Mouse (Mus musculus): Measurements from ENCODE around the gene Rsl24d1. TPM values are rescaled to one million over a fixed set of nuclear protein-coding genes. Genes with fewer than 3 reads are reported as not detected.
"Not testable (repeated sequence)": the region's sequence is repeated elsewhere in the genome, so short reads cannot be mapped to it uniquely, and the experiment has no call there.

Gene Rsl24d1
- polyA plus RNA-seq, 1 experiment from 2014 or later = 135 TPM

- H3K4me3 ChIP-seq (ENCODE audit: low read depth, low read length); H3K27me3 ChIP-seq (replicated peaks; ENCODE audit: control insufficient read depth, insufficient read depth, low read length); DNase-seq (ENCODE audit: low spot score); H3K9ac ChIP-seq (ENCODE audit: low read length); ATAC-seq; H3K27ac ChIP-seq (ENCODE audit: low read depth, low read length); H3K4me1 ChIP-seq (ENCODE audit: control insufficient read depth, insufficient read depth, low read length); H3K4me2 ChIP-seq (ENCODE audit: low read length); H3K9me3 ChIP-seq (replicated peaks; ENCODE audit: control insufficient read depth, low read length): not testable (repeated sequence)
- 80% methylated on average over 6 of the region's 6 CpGs for WGBS
- peaks cover 54% of the 10 kb centered on the region for H3K36me3 ChIP-seq (ENCODE audit: control insufficient read depth, insufficient read depth, low read length)
These were observed 3.5 kb downstream of the Rsl24d1 start for GRCm38 (mm10) chr9:73116704-73117103.

- H3K27ac ChIP-seq (ENCODE audit: low read depth, low read length) = no peak overlapping the region
- no peak overlapping the region for H3K4me3 ChIP-seq (ENCODE audit: low read depth, low read length)
- no peak for ATAC-seq
- WGBS = 95% methylated on average over 4 of the region's 4 CpGs
- H3K4me1 ChIP-seq (ENCODE audit: control insufficient read depth, insufficient read depth, low read length) = peaks cover 2% of the 10 kb centered on the region; the same call in 1 of the 2 replicates
- H3K27me3 ChIP-seq (replicated peaks; ENCODE audit: control insufficient read depth, insufficient read depth, low read length) = no peaks in the 10 kb centered on the region
- H3K9me3 ChIP-seq (replicated peaks; ENCODE audit: control insufficient read depth, low read length) = no peaks in the 10 kb centered on the region
- no peak for DNase-seq (ENCODE audit: low spot score)
- H3K36me3 ChIP-seq (ENCODE audit: control insufficient read depth, insufficient read depth, low read length) = peaks cover 64% of the 10 kb centered on the region
- H3K4me2 ChIP-seq (ENCODE audit: low read length) = no peak overlapping the region
- no peak overlapping the region for H3K9ac ChIP-seq (ENCODE audit: low read length)
These were observed 4.8 kb downstream of the Rsl24d1 start for GRCm38 (mm10) chr9:73118012-73118411.

- Histone ChIP-seq H3K4me3 (ENCODE audit: low read depth, low read length) (no peak overlapping the region), H3K9me3 (replicated peaks; ENCODE audit: control insufficient read depth, low read length) (no peaks in the 10 kb centered on the region), H3K36me3 (ENCODE audit: control insufficient read depth, insufficient read depth, low read length) (peaks cover 84% of the 10 kb centered on the region), H3K9ac (ENCODE audit: low read length) (no peak overlapping the region), H3K4me2 (ENCODE audit: low read length) (no peak overlapping the region), H3K27me3 (replicated peaks; ENCODE audit: control insufficient read depth, insufficient read depth, low read length) (no peaks in the 10 kb centered on the region), H3K27ac (ENCODE audit: low read depth, low read length) (no peak overlapping the region), H3K4me1 (ENCODE audit: control insufficient read depth, insufficient read depth, low read length) (no peaks in the 10 kb centered on the region)
- 0 out of 2 replicates have a peak, but pooled peaks have one; percentile 40 for ATAC-seq
- 74% methylated on average over 8 of the region's 8 CpGs for WGBS
- DNase-seq (ENCODE audit: low spot score) = peak; percentile 29
These were observed 8.5 kb downstream of the Rsl24d1 start for GRCm38 (mm10) chr9:73121735-73122134.

DNA sequence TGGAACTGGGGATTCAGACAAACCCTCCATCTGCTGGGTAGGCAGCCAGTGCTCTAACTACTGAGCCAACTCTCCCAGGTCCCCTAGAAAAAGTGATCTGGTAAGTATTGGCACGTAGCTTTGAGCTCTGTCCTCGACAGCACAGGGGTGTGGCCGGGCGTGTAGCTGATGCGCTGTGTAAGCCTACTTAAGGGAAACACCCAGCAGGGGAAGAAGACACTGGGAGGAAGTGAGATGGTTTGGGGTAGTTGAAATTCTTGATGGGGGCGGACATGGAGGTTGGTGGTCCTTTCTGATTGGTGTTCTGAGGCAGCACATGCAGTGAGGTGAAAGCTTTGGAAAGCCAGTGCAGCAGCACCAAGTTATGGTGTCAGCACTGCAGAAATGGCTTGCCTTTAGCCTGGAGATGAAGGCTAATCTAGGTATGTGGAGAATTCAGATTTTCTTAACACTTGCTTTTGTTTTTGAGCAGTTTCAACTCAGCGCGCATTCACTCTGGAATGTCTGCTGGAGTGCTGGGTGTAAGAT is 11.9 kb downstream of the Rsl24d1 start:
- Histone ChIP-seq H3K9ac (ENCODE audit: low read length) (no peak overlapping the region), H3K4me1 (ENCODE audit: control insufficient read depth, insufficient read depth, low read length) (no peaks in the 10 kb centered on the region), H3K27ac (ENCODE audit: low read depth, low read length) (no peak overlapping the region), H3K27me3 (replicated peaks; ENCODE audit: control insufficient read depth, insufficient read depth, low read length) (no peaks in the 10 kb centered on the region), H3K9me3 (replicated peaks; ENCODE audit: control insufficient read depth, low read length) (no peaks in the 10 kb centered on the region), H3K36me3 (ENCODE audit: control insufficient read depth, insufficient read depth, low read length) (peaks cover 94% of the 10 kb centered on the region), H3K4me2 (ENCODE audit: low read length) (no peak overlapping the region), H3K4me3 (ENCODE audit: low read depth, low read length) (no peak overlapping the region)
- 92% methylated on average over 8 of the region's 8 CpGs for WGBS
- ATAC-seq (no peak), DNase-seq (ENCODE audit: low spot score) (no peak)

- ATAC-seq (no peak), DNase-seq (ENCODE audit: low spot score) (no peak)
- Histone ChIP-seq H3K27ac (ENCODE audit: low read depth, low read length) (no peak overlapping the region), H3K4me2 (ENCODE audit: low read length) (no peak overlapping the region), H3K27me3 (replicated peaks; ENCODE audit: control insufficient read depth, insufficient read depth, low read length) (no peaks in the 10 kb centered on the region), H3K4me1 (ENCODE audit: control insufficient read depth, insufficient read depth, low read length) (no peaks in the 10 kb centered on the region), H3K4me3 (ENCODE audit: low read depth, low read length) (no peak overlapping the region), H3K9me3 (replicated peaks; ENCODE audit: control insufficient read depth, low read length) (no peaks in the 10 kb centered on the region), H3K9ac (ENCODE audit: low read length) (no peak overlapping the region), H3K36me3 (ENCODE audit: control insufficient read depth, insufficient read depth, low read length) (peaks cover 73% of the 10 kb centered on the region)
- WGBS = 92% methylated on average over 2 of the region's 2 CpGs
These were observed 14.2 kb downstream of the Rsl24d1 start for GRCm38 (mm10) chr9:73127457-73127856.

DNA sequence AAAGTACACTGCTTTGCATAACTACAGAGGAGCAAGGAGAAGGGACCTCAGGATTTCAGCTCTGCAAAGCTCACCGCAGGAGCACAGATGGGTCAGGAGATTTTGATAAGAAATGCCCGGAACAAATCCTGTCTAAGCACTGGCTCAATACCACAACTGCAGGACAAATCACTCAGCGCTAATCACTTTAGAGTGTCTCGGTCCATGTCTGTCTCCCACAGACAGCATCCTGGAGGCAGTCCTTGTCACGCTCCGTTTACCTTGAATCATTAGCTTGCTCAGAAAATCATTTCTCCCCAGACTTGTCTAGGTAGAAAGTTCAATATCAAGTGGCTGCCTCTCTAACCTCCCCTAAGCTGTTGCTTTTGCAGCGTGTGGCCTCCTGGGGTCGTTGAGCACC is 16.6 kb downstream of the Rsl24d1 start:
- Histone ChIP-seq H3K27ac (ENCODE audit: low read depth, low read length) (no peak overlapping the region), H3K4me3 (ENCODE audit: low read depth, low read length) (no peak overlapping the region), H3K27me3 (replicated peaks; ENCODE audit: control insufficient read depth, insufficient read depth, low read length) (no peaks in the 10 kb centered on the region), H3K9ac (ENCODE audit: low read length) (no peak overlapping the region), H3K4me1 (ENCODE audit: control insufficient read depth, insufficient read depth, low read length) (no peaks in the 10 kb centered on the region), H3K36me3 (ENCODE audit: control insufficient read depth, insufficient read depth, low read length) (peaks cover 51% of the 10 kb centered on the region), H3K9me3 (replicated peaks; ENCODE audit: control insufficient read depth, low read length) (no peaks in the 10 kb centered on the region), H3K4me2 (ENCODE audit: low read length) (no peak overlapping the region)
- 83% methylated on average over 8 of the region's 8 CpGs for WGBS
- no peak for ATAC-seq
- DNase-seq (ENCODE audit: low spot score) = no peak

DNA sequence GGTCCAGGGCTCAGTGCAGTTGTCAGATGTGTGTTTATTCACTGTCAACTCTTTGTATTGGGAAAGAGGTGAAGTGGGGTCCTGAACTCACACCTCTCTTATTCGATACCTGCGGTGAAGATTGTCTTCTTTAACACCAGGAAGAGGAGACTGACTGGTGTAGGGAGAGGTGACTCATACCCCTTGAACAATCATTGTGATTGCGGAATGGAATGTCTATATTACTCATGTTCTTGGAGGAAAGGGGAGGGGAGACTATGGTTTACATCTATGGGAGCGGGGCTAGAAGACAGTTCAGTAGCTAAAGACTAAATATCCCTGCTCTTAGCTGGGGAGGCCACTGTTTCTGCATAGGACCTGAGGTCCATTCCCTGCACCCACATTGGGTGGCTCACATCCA is 17.3 kb downstream of the Rsl24d1 start:
- peaks cover 44% of the 10 kb centered on the region for H3K36me3 ChIP-seq (ENCODE audit: control insufficient read depth, insufficient read depth, low read length)
- H3K27ac ChIP-seq (ENCODE audit: low read depth, low read length) = no peak overlapping the region
- no peaks in the 10 kb centered on the region for H3K27me3 ChIP-seq (replicated peaks; ENCODE audit: control insufficient read depth, insufficient read depth, low read length)
- H3K4me1 ChIP-seq (ENCODE audit: control insufficient read depth, insufficient read depth, low read length) = no peaks in the 10 kb centered on the region
- H3K9ac ChIP-seq (ENCODE audit: low read length) = no peak overlapping the region
- H3K4me2 ChIP-seq (ENCODE audit: low read length) = no peak overlapping the region
- DNase-seq (ENCODE audit: low spot score) (no peak), ATAC-seq (no peak)
- H3K9me3 ChIP-seq (replicated peaks; ENCODE audit: control insufficient read depth, low read length) = no peaks in the 10 kb centered on the region
- no peak overlapping the region for H3K4me3 ChIP-seq (ENCODE audit: low read depth, low read length)
- 90% methylated on average over 4 of the region's 4 CpGs for WGBS

GRCm38 (mm10) chr9:73137341-73137886 is 24.2 kb downstream of the Rsl24d1 start:
- H3K4me3 ChIP-seq (ENCODE audit: low read depth, low read length) = no peak overlapping the region
- no peaks in the 10 kb centered on the region for H3K36me3 ChIP-seq (ENCODE audit: control insufficient read depth, insufficient read depth, low read length)
- H3K27me3 ChIP-seq (replicated peaks; ENCODE audit: control insufficient read depth, insufficient read depth, low read length) = no peaks in the 10 kb centered on the region
- H3K4me1 ChIP-seq (ENCODE audit: control insufficient read depth, insufficient read depth, low read length) = no peaks in the 10 kb centered on the region
- no peak overlapping the region for H3K9ac ChIP-seq (ENCODE audit: low read length)
- DNase-seq (ENCODE audit: low spot score) = no peak
- no peak for ATAC-seq
- H3K27ac ChIP-seq (ENCODE audit: low read depth, low read length) = no peak overlapping the region
- no peak overlapping the region for H3K4me2 ChIP-seq (ENCODE audit: low read length)
- WGBS = 81% methylated on average over 11 of the region's 11 CpGs
- no peaks in the 10 kb centered on the region for H3K9me3 ChIP-seq (replicated peaks; ENCODE audit: control insufficient read depth, low read length)

DNA sequence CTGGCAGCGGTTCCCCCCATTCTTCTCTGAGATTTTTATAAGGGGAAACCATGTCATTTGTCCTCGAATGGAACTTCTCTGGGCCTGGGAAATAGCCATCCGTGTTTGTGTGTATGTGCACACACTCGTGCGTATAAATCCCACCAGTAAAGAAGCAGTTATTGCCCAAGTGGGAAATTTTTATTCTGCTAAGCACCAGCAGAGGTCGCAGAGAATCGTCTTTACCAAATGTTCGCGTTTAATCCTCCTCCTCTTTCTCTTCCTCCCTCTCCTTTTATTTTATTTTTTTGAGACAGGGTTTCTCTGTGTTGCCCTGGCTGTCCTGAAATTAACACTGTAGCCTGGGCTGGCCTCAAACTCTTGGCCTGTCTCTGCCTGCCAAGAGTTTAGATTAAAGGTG is 41.1 kb downstream of the Rsl24d1 start:
- no peaks in the 10 kb centered on the region for H3K27me3 ChIP-seq (replicated peaks; ENCODE audit: control insufficient read depth, insufficient read depth, low read length)
- DNase-seq (ENCODE audit: low spot score) (peak; percentile 37), ATAC-seq (no peak)
- H3K4me2 ChIP-seq (ENCODE audit: low read length) = no peak overlapping the region
- H3K9ac ChIP-seq (ENCODE audit: low read length) = no peak overlapping the region
- no peaks in the 10 kb centered on the region for H3K4me1 ChIP-seq (ENCODE audit: control insufficient read depth, insufficient read depth, low read length)
- H3K9me3 ChIP-seq (replicated peaks; ENCODE audit: control insufficient read depth, low read length) = no peaks in the 10 kb centered on the region
- H3K36me3 ChIP-seq (ENCODE audit: control insufficient read depth, insufficient read depth, low read length) = no peaks in the 10 kb centered on the region
- 61% methylated on average over 9 of the region's 9 CpGs for WGBS
- H3K4me3 ChIP-seq (ENCODE audit: low read depth, low read length) = no peak overlapping the region
- H3K27ac ChIP-seq (ENCODE audit: low read depth, low read length) = no peak overlapping the region

Data from forebrain, embryonic 14.5 days (tissue).